Mouse (Mus musculus) stomach, embryonic 15.5 days (tissue): ENCODE results near the gene Foxn3. TPM values are rescaled to one million over a fixed set of nuclear protein-coding genes. Genes with fewer than 3 reads are reported as not detected.

ENCODE experiments used
- ATAC-seq: fragments of 200-750 bp; cut with Nextera tagmentation; 2 replicates; pipeline ENCODE4 v1.8.0; 2017; ENCODE audit warnings: low read depth, moderate number of reproducible peaks, moderate TSS enrichment; ENCODE audit not compliant: insufficient read depth, low FRiP score
- H3K27ac ChIP-seq: fragments of 300-500 bp; sonication (generic); 2 replicates; pipeline ENCODE4 v1.5.1; 2015; ENCODE audit warnings: mild to moderate bottlenecking, inconsistent platforms
- H3K27me3 ChIP-seq: fragments of 300-500 bp; sonication (generic); replicated peaks from 2 replicates; pipeline ENCODE4 v1.6.1; 2015; ENCODE audit warnings: inconsistent platforms
- H3K36me3 ChIP-seq: fragments of 300-500 bp; sonication (generic); 2 replicates; pipeline ENCODE4 v1.6.1; 2015; ENCODE audit warnings: inconsistent platforms
- H3K4me1 ChIP-seq: fragments of 300-500 bp; sonication (generic); 2 replicates; pipeline ENCODE4 v1.6.1; 2015; ENCODE audit warnings: inconsistent platforms
- H3K4me2 ChIP-seq: fragments of 300-500 bp; sonication (generic); 2 replicates; pipeline ENCODE4 v1.6.1; 2015; ENCODE audit warnings: mild to moderate bottlenecking, inconsistent platforms
- H3K4me3 ChIP-seq: fragments of 300-500 bp; sonication (generic); replicated peaks from 2 replicates; pipeline ENCODE4 v1.5.1; 2015; ENCODE audit warnings: inconsistent platforms
- H3K9ac ChIP-seq: fragments of 300-500 bp; sonication (generic); 2 replicates; pipeline ENCODE4 v1.6.1; 2015; ENCODE audit warnings: inconsistent platforms
- H3K9me3 ChIP-seq: fragments of 300-500 bp; sonication (generic); 2 replicates; pipeline ENCODE4 v1.6.1; 2016; ENCODE audit warnings: inconsistent platforms
- WGBS: fragments of 180-500 bp; shearing (Covaris S2); methylation state at CpG from one replicate; pipeline ENCODE4 v1.1.7; 2015; 5-methylcytosine and 5-hydroxymethylcytosine counted together
- polyA plus RNA-seq: library from polyadenylated mRNA; unstranded; fragments of >200 nt; fragmentation: Nextera tagmentation; extraction: Ambion mirVana; gene quantifications from 2 replicates; pipeline ENCODE4 v1.2.1, GENCODE M21; 2015

The Foxn3 gene
- polyA plus RNA-seq, 1 experiment from 2014 or later: 58.0 TPM

GRCm38 (mm10) chr12:99518640-99519039 lies 44.7 kb downstream of the Foxn3 start:
- H3K36me3 ChIP-seq: no peaks in the 10 kb centered on the region
- no peak overlapping the region for H3K4me2 ChIP-seq
- H3K9ac ChIP-seq: no peak overlapping the region
- H3K9me3 ChIP-seq: no peaks in the 10 kb centered on the region
- peaks cover 5% of the 10 kb centered on the region; the same call in 1 of the 2 replicates for H3K4me1 ChIP-seq
- WGBS: 87% methylated on average over 10 of the region's 10 CpGs
- no peak overlapping the region for H3K27ac ChIP-seq
- H3K27me3 ChIP-seq: no peaks in the 10 kb centered on the region
- H3K4me3 ChIP-seq: no peak overlapping the region
- no peak for ATAC-seq

- Histone ChIP-seq H3K4me3 (no peak overlapping the region), H3K4me1 (peaks cover 5% of the 10 kb centered on the region; the same call in 1 of the 2 replicates), H3K36me3 (no peaks in the 10 kb centered on the region), H3K27me3 (no peaks in the 10 kb centered on the region), H3K4me2 (no peak overlapping the region), H3K9me3 (no peaks in the 10 kb centered on the region), H3K9ac (no peak overlapping the region), H3K27ac (no peak overlapping the region)
- 84% methylated on average over 12 of the region's 12 CpGs for WGBS
- ATAC-seq: no peak
Measured at GRCm38 (mm10) chr12:99518126-99518525, 45.3 kb downstream of the Foxn3 start.

- WGBS: 92% methylated on average over 5 of the region's 5 CpGs
- peaks cover 5% of the 10 kb centered on the region; the same call in 1 of the 2 replicates for H3K4me1 ChIP-seq
- no peak overlapping the region for H3K4me2 ChIP-seq
- no peak overlapping the region for H3K4me3 ChIP-seq
- no peak overlapping the region for H3K27ac ChIP-seq
- H3K9me3 ChIP-seq: no peaks in the 10 kb centered on the region
- no peaks in the 10 kb centered on the region for H3K36me3 ChIP-seq
- no peaks in the 10 kb centered on the region for H3K27me3 ChIP-seq
- ATAC-seq: no peak
- H3K9ac ChIP-seq: no peak overlapping the region
Measured at GRCm38 (mm10) chr12:99517296-99517695, 46.1 kb downstream of the Foxn3 start.

GRCm38 (mm10) chr12:99515481-99515880 lies 47.9 kb downstream of the Foxn3 start:
- H3K27me3 ChIP-seq: no peaks in the 10 kb centered on the region
- H3K4me3 ChIP-seq: no peak overlapping the region
- no peaks in the 10 kb centered on the region for H3K36me3 ChIP-seq
- WGBS: 69% methylated on average over 3 of the region's 3 CpGs
- no peak overlapping the region for H3K4me2 ChIP-seq
- no peaks in the 10 kb centered on the region for H3K9me3 ChIP-seq
- no peak overlapping the region for H3K9ac ChIP-seq
- ATAC-seq: no peak
- peaks cover 5% of the 10 kb centered on the region; the same call in 1 of the 2 replicates for H3K4me1 ChIP-seq
- H3K27ac ChIP-seq: no peak overlapping the region

GRCm38 (mm10) chr12:99511644-99512043 lies 51.7 kb downstream of the Foxn3 start:
- Histone ChIP-seq H3K9me3 (no peaks in the 10 kb centered on the region), H3K4me1 (no peaks in the 10 kb centered on the region), H3K4me3 (no peak overlapping the region), H3K9ac (no peak overlapping the region), H3K36me3 (no peaks in the 10 kb centered on the region), H3K27ac (no peak overlapping the region), H3K27me3 (no peaks in the 10 kb centered on the region), H3K4me2 (no peak overlapping the region)
- WGBS: 65% methylated on average over 4 of the region's 5 CpGs
- no peak for ATAC-seq

- Histone ChIP-seq H3K4me3 (no peak overlapping the region), H3K27ac (no peak overlapping the region), H3K36me3 (no peaks in the 10 kb centered on the region), H3K27me3 (no peaks in the 10 kb centered on the region), H3K9me3 (no peaks in the 10 kb centered on the region), H3K4me2 (no peak overlapping the region), H3K4me1 (no peaks in the 10 kb centered on the region), H3K9ac (no peak overlapping the region)
- WGBS: 44% methylated on average over 5 of the region's 5 CpGs
- ATAC-seq: no peak
Measured at GRCm38 (mm10) chr12:99510759-99511158, 52.6 kb downstream of the Foxn3 start.

GRCm38 (mm10) chr12:99502225-99502624 lies 61.2 kb downstream of the Foxn3 start:
- no peaks in the 10 kb centered on the region for H3K36me3 ChIP-seq
- ATAC-seq: no peak
- H3K9ac ChIP-seq: no peak overlapping the region
- H3K4me1 ChIP-seq: no peaks in the 10 kb centered on the region
- 79% methylated on average over 4 of the region's 4 CpGs for WGBS
- H3K9me3 ChIP-seq: no peaks in the 10 kb centered on the region
- H3K27ac ChIP-seq: no peak overlapping the region
- no peak overlapping the region for H3K4me3 ChIP-seq
- no peak overlapping the region for H3K4me2 ChIP-seq
- no peaks in the 10 kb centered on the region for H3K27me3 ChIP-seq

GRCm38 (mm10) chr12:99498978-99499694 lies 64.2 kb downstream of the Foxn3 start:
- Histone ChIP-seq H3K27me3 (no peaks in the 10 kb centered on the region), H3K36me3 (no peaks in the 10 kb centered on the region), H3K9me3 (no peaks in the 10 kb centered on the region), H3K27ac (no peak overlapping the region), H3K9ac (no peak overlapping the region), H3K4me1 (no peaks in the 10 kb centered on the region), H3K4me2 (no peak overlapping the region), H3K4me3 (no peak overlapping the region)
- 54% methylated on average over 9 of the region's 9 CpGs for WGBS
- ATAC-seq: no peak

GRCm38 (mm10) chr12:99498189-99498977 lies 65.0 kb downstream of the Foxn3 start:
- H3K4me2 ChIP-seq: no peak overlapping the region
- no peak overlapping the region for H3K9ac ChIP-seq
- H3K4me3 ChIP-seq: no peak overlapping the region
- H3K27me3 ChIP-seq: no peaks in the 10 kb centered on the region
- H3K27ac ChIP-seq: no peak overlapping the region
- ATAC-seq: no peak
- no peaks in the 10 kb centered on the region for H3K9me3 ChIP-seq
- H3K4me1 ChIP-seq: no peaks in the 10 kb centered on the region
- H3K36me3 ChIP-seq: no peaks in the 10 kb centered on the region
- WGBS: 52% methylated on average over 18 of the region's 18 CpGs

GRCm38 (mm10) chr12:99496945-99497344 lies 66.4 kb downstream of the Foxn3 start:
- Histone ChIP-seq H3K36me3 (no peaks in the 10 kb centered on the region), H3K9me3 (no peaks in the 10 kb centered on the region), H3K27ac (no peak overlapping the region), H3K9ac (no peak overlapping the region), H3K4me3 (no peak overlapping the region), H3K4me2 (no peak overlapping the region), H3K4me1 (no peaks in the 10 kb centered on the region), H3K27me3 (no peaks in the 10 kb centered on the region)
- WGBS: 82% methylated on average over 3 of the region's 3 CpGs
- no peak for ATAC-seq

GRCm38 (mm10) chr12:99490216-99490615 lies 73.2 kb downstream of the Foxn3 start:
- no peak for ATAC-seq
- no peaks in the 10 kb centered on the region for H3K4me1 ChIP-seq
- no peak overlapping the region for H3K27ac ChIP-seq
- no peaks in the 10 kb centered on the region for H3K36me3 ChIP-seq
- no peaks in the 10 kb centered on the region for H3K9me3 ChIP-seq
- no peak overlapping the region for H3K4me3 ChIP-seq
- no peak overlapping the region for H3K9ac ChIP-seq
- no peaks in the 10 kb centered on the region for H3K27me3 ChIP-seq
- 73% methylated on average over 6 of the region's 6 CpGs for WGBS
- H3K4me2 ChIP-seq: no peak overlapping the region

- Histone ChIP-seq H3K4me2 (no peak overlapping the region), H3K27ac (no peak overlapping the region), H3K9me3 (no peaks in the 10 kb centered on the region), H3K27me3 (no peaks in the 10 kb centered on the region), H3K9ac (no peak overlapping the region), H3K4me3 (no peak overlapping the region), H3K36me3 (no peaks in the 10 kb centered on the region), H3K4me1 (no peaks in the 10 kb centered on the region)
- WGBS: 76% methylated on average over 4 of the region's 4 CpGs
- no peak for ATAC-seq
Measured at GRCm38 (mm10) chr12:99489001-99489592, 74.3 kb downstream of the Foxn3 start.
